Mouse (Mus musculus): Measurements from ENCODE around the gene Wnk1.

DNA sequence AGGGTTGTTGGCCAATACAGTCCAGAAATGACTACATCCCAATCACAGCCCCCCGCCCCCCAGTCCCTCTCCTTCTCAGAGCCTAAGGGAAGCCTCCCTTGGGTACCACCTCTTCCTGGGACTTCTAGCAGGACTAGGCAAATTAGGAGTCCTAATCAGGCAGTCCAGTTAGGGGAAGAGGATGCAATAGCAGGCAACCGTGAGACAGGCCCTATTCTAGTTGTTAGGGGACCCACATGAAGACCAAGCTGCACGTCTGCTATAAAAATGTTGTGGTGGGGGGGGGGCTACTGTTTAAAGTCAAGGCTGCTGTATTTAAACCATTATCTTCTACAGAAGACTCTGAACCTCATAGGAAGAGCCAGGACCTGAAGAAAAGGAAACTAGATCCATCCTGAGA lies 116.3 kb downstream of the Wnk1 start:
- no peak for TF ChIP-seq EP300 (IDR thresholded peaks at IDR 0.05; ENCODE audit: low read depth)
- no peak for TF ChIP-seq CTCF (IDR thresholded peaks at IDR 0.05; ENCODE audit: low read depth)
